Mouse (Mus musculus): ENCODE measurements around the gene Gm20696. TPM values are rescaled to one million over a fixed set of nuclear protein-coding genes. Genes with fewer than 3 reads are reported as not detected.
A peak's percentile ranks its signal among the peaks of the same experiment; 100 is the strongest.

The Gm20696 gene
- polyA plus RNA-seq, 1 experiment from 2014 or later, result 2.3 TPM

DNA sequence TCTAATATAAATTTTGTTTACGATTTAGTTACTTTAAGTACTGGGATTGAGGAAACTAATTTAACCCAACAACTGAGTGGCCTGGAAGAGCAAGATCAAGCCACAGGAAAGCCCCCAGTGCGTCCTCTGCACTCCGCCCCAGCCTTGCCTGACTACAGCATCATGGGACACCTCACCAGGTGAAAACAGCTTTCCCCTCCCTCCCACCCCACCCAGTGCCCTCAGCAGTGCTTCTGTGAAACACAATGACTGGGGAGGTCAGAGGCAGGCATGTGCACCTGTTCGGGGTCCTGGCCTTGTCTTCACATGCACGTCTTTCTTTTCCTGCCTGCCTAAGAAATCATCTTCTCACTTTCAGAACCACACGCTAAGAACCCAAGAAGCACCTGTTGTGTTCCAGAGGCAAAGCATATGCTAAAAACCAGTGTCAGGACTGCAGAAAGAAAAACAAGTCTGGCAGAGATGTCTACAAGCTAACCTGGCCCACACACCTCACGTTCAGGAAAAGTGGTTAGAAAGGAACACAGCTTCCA, 150.9 kb downstream of the Gm20696 start:
- Histone ChIP-seq H3K4me2 (ENCODE audit: low read depth, low read length) (no peak overlapping the region), H3K9ac (ENCODE audit: low read length) (no peak overlapping the region), H3K9me3 (replicated peaks; ENCODE audit: control insufficient read depth, low read length) (no peaks in the 10 kb centered on the region), H3K36me3 (ENCODE audit: control insufficient read depth, insufficient read depth) (no peaks in the 10 kb centered on the region), H3K27me3 (ENCODE audit: control insufficient read depth, insufficient read depth, low read length) (no peaks in the 10 kb centered on the region), H3K4me3 (ENCODE audit: low read length) (no peak overlapping the region), H3K4me1 (ENCODE audit: control insufficient read depth, insufficient read depth, low read length) (peaks cover 13% of the 10 kb centered on the region), H3K27ac (ENCODE audit: low read length) (no peak overlapping the region)
- ATAC-seq (replicated peaks; ENCODE audit: extremely low read depth, insufficient read depth, low FRiP score), result no peak
- WGBS, result 87% methylated on average over 7 of the region's 7 CpGs

DNA sequence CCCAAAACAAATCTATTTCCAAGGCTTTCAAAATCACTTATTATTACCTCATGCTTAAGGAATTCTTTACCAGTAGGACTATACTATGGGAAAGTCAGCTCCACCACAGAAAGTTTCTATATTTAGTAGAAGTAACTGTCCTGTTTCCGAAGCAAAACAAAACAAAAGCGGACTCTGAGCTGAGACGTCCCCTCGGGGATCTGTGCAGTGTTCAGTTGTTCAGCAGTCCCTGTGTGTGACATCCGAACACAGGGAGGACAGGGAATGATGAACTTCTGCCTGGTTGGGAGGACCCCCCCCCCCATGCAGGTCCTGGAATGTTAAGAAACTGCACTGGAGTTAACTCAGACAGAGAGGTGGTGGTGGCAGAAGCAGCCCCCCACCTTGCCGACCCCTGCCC, 154.7 kb downstream of the Gm20696 start:
- Histone ChIP-seq H3K9ac (ENCODE audit: low read length) (peak overlapping the region; percentile 57), H3K27me3 (ENCODE audit: control insufficient read depth, insufficient read depth, low read length) (no peaks in the 10 kb centered on the region), H3K4me2 (ENCODE audit: low read depth, low read length) (peak overlapping the region; percentile 50), H3K27ac (ENCODE audit: low read length) (peak overlapping the region; percentile 55), H3K36me3 (ENCODE audit: control insufficient read depth, insufficient read depth) (no peaks in the 10 kb centered on the region), H3K4me1 (ENCODE audit: control insufficient read depth, insufficient read depth, low read length) (peaks cover 15% of the 10 kb centered on the region), H3K4me3 (ENCODE audit: low read length) (0 out of 2 replicates have a peak overlapping the region, but pooled peaks have one; percentile 16), H3K9me3 (replicated peaks; ENCODE audit: control insufficient read depth, low read length) (no peaks in the 10 kb centered on the region)
- WGBS, result 18% methylated on average over 6 of the region's 6 CpGs
- ATAC-seq (replicated peaks; ENCODE audit: extremely low read depth, insufficient read depth, low FRiP score), result peak; percentile 55; the same call in 1 of the 2 replicates

DNA sequence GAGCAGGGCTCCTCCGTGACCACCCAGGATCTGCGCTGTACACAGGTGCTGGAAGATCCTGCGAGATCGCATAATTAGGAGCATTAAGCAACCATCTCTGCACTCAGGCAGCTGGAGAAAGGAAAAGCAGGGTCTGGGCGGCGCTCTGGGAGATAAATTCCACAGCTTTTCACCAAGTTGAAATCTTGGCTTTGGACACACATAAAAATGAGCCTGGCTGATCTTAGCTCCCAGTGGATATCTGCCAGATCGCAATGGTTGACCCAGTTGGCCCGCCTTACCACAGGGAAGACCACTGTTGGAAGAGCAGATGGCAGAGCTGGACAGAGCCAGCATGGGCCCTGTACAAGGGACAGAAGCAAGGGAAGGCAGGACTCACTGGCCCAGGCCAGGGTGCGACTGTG, 157.4 kb downstream of the Gm20696 start:
- WGBS, result 75% methylated on average over 9 of the region's 9 CpGs
- Histone ChIP-seq H3K36me3 (ENCODE audit: control insufficient read depth, insufficient read depth) (peaks cover 12% of the 10 kb centered on the region), H3K27me3 (ENCODE audit: control insufficient read depth, insufficient read depth, low read length) (no peaks in the 10 kb centered on the region)

DNA sequence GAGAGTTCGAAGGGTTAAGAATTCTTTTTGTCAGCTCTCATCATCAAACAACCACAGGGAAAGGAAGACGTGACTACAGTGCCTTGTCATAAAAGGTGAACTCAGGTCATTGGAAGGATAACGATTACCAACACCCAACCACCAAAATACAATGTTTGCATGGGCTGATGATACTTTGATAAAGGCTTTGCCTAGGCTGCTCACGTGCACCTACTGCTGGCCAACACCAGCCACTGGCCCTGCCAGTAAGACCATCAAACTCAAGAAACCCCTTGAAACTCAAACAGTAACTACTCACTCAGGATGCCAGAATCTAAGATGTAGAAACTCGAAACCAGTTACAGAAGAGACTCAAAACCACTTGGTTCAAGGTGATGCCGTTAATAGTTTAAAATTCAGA, 159.8 kb downstream of the Gm20696 start:
- 88% methylated on average over 6 of the region's 6 CpGs for WGBS

More for the DNA sequence above, 157.4 kb downstream of the Gm20696 start:
- Histone ChIP-seq H3K9me3 (replicated peaks; ENCODE audit: control insufficient read depth, low read length) (no peaks in the 10 kb centered on the region), H3K27ac (ENCODE audit: low read length) (no peak overlapping the region; the same call in none of the 2 replicates), H3K4me1 (ENCODE audit: control insufficient read depth, insufficient read depth, low read length) (peaks cover 15% of the 10 kb centered on the region), H3K4me3 (ENCODE audit: low read length) (no peak overlapping the region), H3K4me2 (ENCODE audit: low read depth, low read length) (no peak overlapping the region), H3K9ac (ENCODE audit: low read length) (no peak overlapping the region)
- no peak for ATAC-seq (replicated peaks; ENCODE audit: extremely low read depth, insufficient read depth, low FRiP score)

DNA sequence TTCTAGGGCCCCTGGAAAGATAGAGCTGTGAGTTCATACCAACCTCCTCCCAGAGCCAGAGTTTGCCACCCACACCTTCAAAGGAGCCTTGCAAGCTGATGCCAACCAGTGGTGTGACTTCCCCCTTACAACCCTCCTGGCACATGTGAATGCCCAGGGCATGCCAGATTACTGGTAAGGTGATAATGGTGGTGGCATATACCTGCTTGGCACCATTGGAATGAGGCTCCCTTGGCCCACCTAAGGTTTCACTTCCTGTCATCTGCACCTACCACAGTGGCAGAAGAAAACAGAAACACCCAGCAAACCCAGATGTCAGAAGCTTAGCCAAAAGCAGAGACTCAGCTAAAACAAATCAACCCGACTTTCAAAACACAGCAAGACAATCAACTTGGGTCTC, 162.9 kb downstream of the Gm20696 start:
- 88% methylated on average over 1 of the region's 1 CpGs for WGBS
- Histone ChIP-seq H3K9ac (ENCODE audit: low read length) (no peak overlapping the region), H3K36me3 (ENCODE audit: control insufficient read depth, insufficient read depth) (peaks cover 12% of the 10 kb centered on the region), H3K4me1 (ENCODE audit: control insufficient read depth, insufficient read depth, low read length) (no peaks in the 10 kb centered on the region), H3K27me3 (ENCODE audit: control insufficient read depth, insufficient read depth, low read length) (no peaks in the 10 kb centered on the region), H3K4me3 (ENCODE audit: low read length) (no peak overlapping the region), H3K9me3 (replicated peaks; ENCODE audit: control insufficient read depth, low read length) (no peaks in the 10 kb centered on the region), H3K27ac (ENCODE audit: low read length) (no peak overlapping the region), H3K4me2 (ENCODE audit: low read depth, low read length) (no peak overlapping the region)
- no peak for ATAC-seq (replicated peaks; ENCODE audit: extremely low read depth, insufficient read depth, low FRiP score)

More for the DNA sequence above, 159.8 kb downstream of the Gm20696 start:
- Histone ChIP-seq H3K4me3 (ENCODE audit: low read length) (no peak overlapping the region), H3K4me2 (ENCODE audit: low read depth, low read length) (no peak overlapping the region), H3K9me3 (replicated peaks; ENCODE audit: control insufficient read depth, low read length) (no peaks in the 10 kb centered on the region), H3K4me1 (ENCODE audit: control insufficient read depth, insufficient read depth, low read length) (peaks cover 9% of the 10 kb centered on the region), H3K9ac (ENCODE audit: low read length) (no peak overlapping the region), H3K36me3 (ENCODE audit: control insufficient read depth, insufficient read depth) (peaks cover 12% of the 10 kb centered on the region), H3K27me3 (ENCODE audit: control insufficient read depth, insufficient read depth, low read length) (no peaks in the 10 kb centered on the region), H3K27ac (ENCODE audit: low read length) (no peak overlapping the region)
- no peak for ATAC-seq (replicated peaks; ENCODE audit: extremely low read depth, insufficient read depth, low FRiP score)

DNA sequence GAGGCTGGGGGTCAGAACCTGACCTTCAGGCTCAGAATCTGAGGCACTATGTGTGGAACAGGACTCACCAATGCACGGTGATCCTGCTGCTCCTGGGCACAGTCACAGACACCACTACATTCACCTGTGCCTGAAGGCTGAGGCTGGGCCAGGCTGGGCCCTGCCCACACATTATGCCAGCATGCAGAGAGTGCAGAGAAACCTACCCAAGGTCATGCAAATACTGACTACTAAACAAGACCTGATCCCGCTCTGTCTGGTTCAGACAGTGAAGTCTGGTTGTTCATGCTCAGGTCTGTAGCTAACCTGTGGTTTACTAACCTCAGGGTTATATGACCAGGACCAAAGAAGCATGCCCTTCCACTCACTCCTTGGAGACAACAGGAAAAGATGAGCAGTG, 163.9 kb downstream of the Gm20696 start:
- no peak for ATAC-seq (replicated peaks; ENCODE audit: extremely low read depth, insufficient read depth, low FRiP score)

DNA sequence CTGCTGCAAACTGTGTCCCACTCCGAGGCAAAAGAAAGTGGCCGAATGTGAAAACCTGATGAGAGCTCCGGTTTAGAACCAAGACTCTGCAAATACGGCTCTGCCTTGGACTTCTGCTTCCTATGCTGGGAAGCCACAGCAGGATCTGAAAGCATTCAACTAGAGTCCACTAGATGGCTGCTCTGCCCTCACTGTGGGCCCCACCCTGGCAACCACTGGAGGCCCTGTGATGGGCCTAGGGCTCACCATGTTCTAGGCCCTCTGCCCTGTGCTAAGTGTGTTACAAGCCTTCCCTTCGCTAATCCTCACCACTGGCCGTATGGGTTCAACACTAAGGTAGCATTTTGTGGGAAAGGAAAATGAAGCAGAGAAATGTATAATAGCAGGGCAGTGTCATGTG, 164.3 kb downstream of the Gm20696 start:
- peaks cover 12% of the 10 kb centered on the region for H3K36me3 ChIP-seq (ENCODE audit: control insufficient read depth, insufficient read depth)
- H3K9me3 ChIP-seq (replicated peaks; ENCODE audit: control insufficient read depth, low read length), result no peaks in the 10 kb centered on the region
- WGBS, result 82% methylated on average over 6 of the region's 6 CpGs
- H3K27ac ChIP-seq (ENCODE audit: low read length), result no peak overlapping the region
- no peak overlapping the region for H3K4me3 ChIP-seq (ENCODE audit: low read length)
- no peaks in the 10 kb centered on the region; the same call in 1 of the 2 replicates for H3K4me1 ChIP-seq (ENCODE audit: control insufficient read depth, insufficient read depth, low read length)
- no peak for ATAC-seq (replicated peaks; ENCODE audit: extremely low read depth, insufficient read depth, low FRiP score)
- no peaks in the 10 kb centered on the region for H3K27me3 ChIP-seq (ENCODE audit: control insufficient read depth, insufficient read depth, low read length)
- no peak overlapping the region for H3K9ac ChIP-seq (ENCODE audit: low read length)
- no peak overlapping the region for H3K4me2 ChIP-seq (ENCODE audit: low read depth, low read length)

More for the DNA sequence above, 163.9 kb downstream of the Gm20696 start:
- Histone ChIP-seq H3K9me3 (replicated peaks; ENCODE audit: control insufficient read depth, low read length) (no peaks in the 10 kb centered on the region), H3K36me3 (ENCODE audit: control insufficient read depth, insufficient read depth) (peaks cover 12% of the 10 kb centered on the region), H3K4me2 (ENCODE audit: low read depth, low read length) (no peak overlapping the region), H3K9ac (ENCODE audit: low read length) (no peak overlapping the region), H3K4me1 (ENCODE audit: control insufficient read depth, insufficient read depth, low read length) (no peaks in the 10 kb centered on the region), H3K27me3 (ENCODE audit: control insufficient read depth, insufficient read depth, low read length) (no peaks in the 10 kb centered on the region), H3K4me3 (ENCODE audit: low read length) (no peak overlapping the region), H3K27ac (ENCODE audit: low read length) (no peak overlapping the region)
- 76% methylated on average over 2 of the region's 2 CpGs for WGBS

DNA sequence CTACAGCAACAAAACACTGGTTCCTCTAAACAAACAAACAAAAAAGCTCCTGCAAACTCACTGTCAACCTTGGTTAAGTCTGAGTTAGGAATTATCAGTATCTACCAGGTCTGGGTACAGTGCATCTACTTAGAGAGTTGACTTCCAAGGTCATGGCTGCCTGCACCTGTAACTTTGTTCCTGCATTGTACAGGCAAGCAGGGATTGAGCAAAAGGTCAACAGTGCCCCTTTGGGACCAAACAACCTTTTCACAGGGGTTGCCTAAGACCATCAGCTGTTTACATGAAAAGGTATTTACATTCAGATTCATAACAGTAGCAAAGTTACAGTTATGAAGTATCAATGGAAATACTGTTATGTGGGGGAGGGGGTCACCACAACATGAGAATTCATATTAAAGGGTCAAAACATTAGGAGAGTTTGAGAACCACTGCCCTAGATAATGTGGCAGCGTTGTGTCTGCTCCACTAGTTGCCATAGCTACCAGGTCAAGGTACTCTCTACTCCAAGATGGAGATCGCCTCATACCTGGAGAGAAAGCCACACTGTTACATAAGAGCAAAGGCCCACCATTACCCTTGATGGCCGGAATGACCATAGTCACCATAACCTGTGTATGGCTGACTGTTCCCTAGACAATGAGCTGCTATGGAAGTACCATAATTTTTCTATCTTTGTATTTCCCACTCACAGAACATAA, 165.9 kb downstream of the Gm20696 start:
- Histone ChIP-seq H3K9ac (ENCODE audit: low read length) (no peak overlapping the region), H3K9me3 (replicated peaks; ENCODE audit: control insufficient read depth, low read length) (no peaks in the 10 kb centered on the region), H3K4me3 (ENCODE audit: low read length) (no peak overlapping the region), H3K36me3 (ENCODE audit: control insufficient read depth, insufficient read depth) (peaks cover 4% of the 10 kb centered on the region; the same call in 1 of the 2 replicates), H3K4me1 (ENCODE audit: control insufficient read depth, insufficient read depth, low read length) (peaks cover 3% of the 10 kb centered on the region; the same call in 1 of the 2 replicates), H3K27me3 (ENCODE audit: control insufficient read depth, insufficient read depth, low read length) (no peaks in the 10 kb centered on the region), H3K27ac (ENCODE audit: low read length) (no peak overlapping the region), H3K4me2 (ENCODE audit: low read depth, low read length) (no peak overlapping the region)
- ATAC-seq (replicated peaks; ENCODE audit: extremely low read depth, insufficient read depth, low FRiP score), result no peak
- WGBS, result 95% methylated on average over 3 of the region's 3 CpGs

DNA sequence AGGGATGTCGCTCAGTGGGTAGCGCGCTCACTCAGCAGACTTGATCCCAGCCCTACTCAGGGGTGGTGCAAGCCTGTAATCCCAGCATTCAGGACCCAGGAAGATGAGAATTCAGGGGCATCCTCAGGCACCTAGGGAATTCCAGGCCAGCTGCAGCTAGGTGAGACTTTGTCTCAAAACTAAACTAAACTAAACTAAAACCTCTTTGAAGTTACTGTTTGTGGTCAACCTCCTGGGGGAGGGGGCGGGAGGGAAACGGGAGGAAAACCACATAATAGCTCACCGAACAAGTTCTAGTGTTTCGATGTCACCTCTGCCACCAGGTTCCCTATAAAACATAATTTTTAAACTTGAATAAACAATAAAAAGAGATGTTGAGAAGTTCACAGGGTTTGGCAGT, 168.5 kb downstream of the Gm20696 start:
- Histone ChIP-seq H3K36me3 (ENCODE audit: control insufficient read depth, insufficient read depth) (no peaks in the 10 kb centered on the region), H3K27ac (ENCODE audit: low read length) (no peak overlapping the region), H3K27me3 (ENCODE audit: control insufficient read depth, insufficient read depth, low read length) (no peaks in the 10 kb centered on the region), H3K4me3 (ENCODE audit: low read length) (no peak overlapping the region), H3K9me3 (replicated peaks; ENCODE audit: control insufficient read depth, low read length) (no peaks in the 10 kb centered on the region), H3K4me1 (ENCODE audit: control insufficient read depth, insufficient read depth, low read length) (peaks cover 4% of the 10 kb centered on the region), H3K9ac (ENCODE audit: low read length) (no peak overlapping the region), H3K4me2 (ENCODE audit: low read depth, low read length) (no peak overlapping the region)
- ATAC-seq (replicated peaks; ENCODE audit: extremely low read depth, insufficient read depth, low FRiP score), result no peak
- 85% methylated on average over 7 of the region's 7 CpGs for WGBS

Data from heart, embryonic 16.5 days (tissue).